Mouse (Mus musculus): ENCODE data around the gene Gpr35. TPM values are rescaled to one million over a fixed set of nuclear protein-coding genes. Genes with fewer than 3 reads are reported as not detected.

Gpr35 gene
- polyA plus RNA-seq, 1 experiment from 2014 or later: 0.50 TPM

DNA sequence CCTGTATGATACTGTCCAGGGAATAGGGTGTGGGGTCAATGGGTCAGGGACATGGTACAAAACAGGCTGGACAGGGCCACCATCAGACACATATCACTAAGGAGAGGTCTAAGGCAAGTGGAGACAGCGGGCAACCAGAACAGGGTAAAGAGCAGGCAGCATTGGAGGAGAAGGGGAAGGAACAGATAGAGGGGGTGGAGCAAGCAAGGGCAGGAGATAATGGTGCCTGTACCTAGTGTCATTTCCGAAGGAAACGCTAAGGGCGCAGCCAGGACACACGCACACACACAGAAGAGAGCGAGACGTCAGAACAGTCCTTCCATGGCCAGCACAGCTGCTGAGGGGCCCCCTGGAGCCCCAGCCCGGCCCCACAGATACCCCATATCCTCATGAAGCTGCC lies 75.9 kb downstream of the Gpr35 start:
- no peaks in the 10 kb centered on the region for H3K4me1 ChIP-seq (ENCODE audit: insufficient read depth)
- ATAC-seq (ENCODE audit: insufficient read depth) (no peak), DNase-seq (no peak)
- H3K9ac ChIP-seq: no peak overlapping the region
- 81% methylated on average over 8 of the region's 8 CpGs for WGBS
- no peak overlapping the region for H3K4me3 ChIP-seq (ENCODE audit: low read depth, low read length)
- H3K27me3 ChIP-seq (ENCODE audit: insufficient read depth, low read length): no peaks in the 10 kb centered on the region
- no peak overlapping the region for H3K27ac ChIP-seq (ENCODE audit: low read depth)
- TF ChIP-seq CTCF (IDR thresholded peaks at IDR 0.05; ENCODE audit: low read depth): no peak
- no peaks in the 10 kb centered on the region for H3K9me3 ChIP-seq (ENCODE audit: low read depth, low read length)
- no peaks in the 10 kb centered on the region for H3K36me3 ChIP-seq (ENCODE audit: insufficient read depth)
- no peak overlapping the region for H3K4me2 ChIP-seq

DNA sequence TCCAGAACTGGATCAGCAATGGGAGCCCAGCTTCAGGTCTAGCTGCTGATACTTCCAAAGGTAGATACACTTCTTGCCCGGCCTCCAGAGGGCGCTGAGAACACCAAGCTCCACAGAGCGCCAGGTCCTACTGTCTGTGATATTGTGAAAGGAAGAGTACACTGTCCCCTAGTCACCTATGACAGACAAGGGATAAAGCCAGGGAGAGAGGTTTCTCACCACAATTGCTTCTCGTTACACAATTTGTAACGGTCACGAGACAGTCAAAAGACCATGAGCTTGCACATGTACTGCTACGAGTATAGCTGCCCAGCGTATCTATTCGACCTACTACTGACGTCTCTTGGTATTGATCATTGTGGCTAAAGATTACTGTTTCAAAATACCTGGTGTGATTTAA lies 78.7 kb downstream of the Gpr35 start:
- no peak; the same call in 1 of the 2 replicates for TF ChIP-seq CTCF (IDR thresholded peaks at IDR 0.05; ENCODE audit: low read depth)
- ATAC-seq (ENCODE audit: insufficient read depth) (no peak), DNase-seq (no peak)
- no peaks in the 10 kb centered on the region for H3K4me1 ChIP-seq (ENCODE audit: insufficient read depth)
- H3K9me3 ChIP-seq (ENCODE audit: low read depth, low read length): no peaks in the 10 kb centered on the region
- no peak overlapping the region for H3K27ac ChIP-seq (ENCODE audit: low read depth)
- no peaks in the 10 kb centered on the region for H3K27me3 ChIP-seq (ENCODE audit: insufficient read depth, low read length)
- H3K9ac ChIP-seq: no peak overlapping the region
- H3K4me3 ChIP-seq (ENCODE audit: low read depth, low read length): no peak overlapping the region
- no peaks in the 10 kb centered on the region for H3K36me3 ChIP-seq (ENCODE audit: insufficient read depth)
- no peak overlapping the region for H3K4me2 ChIP-seq
- WGBS: 90% methylated on average over 10 of the region's 10 CpGs

DNA sequence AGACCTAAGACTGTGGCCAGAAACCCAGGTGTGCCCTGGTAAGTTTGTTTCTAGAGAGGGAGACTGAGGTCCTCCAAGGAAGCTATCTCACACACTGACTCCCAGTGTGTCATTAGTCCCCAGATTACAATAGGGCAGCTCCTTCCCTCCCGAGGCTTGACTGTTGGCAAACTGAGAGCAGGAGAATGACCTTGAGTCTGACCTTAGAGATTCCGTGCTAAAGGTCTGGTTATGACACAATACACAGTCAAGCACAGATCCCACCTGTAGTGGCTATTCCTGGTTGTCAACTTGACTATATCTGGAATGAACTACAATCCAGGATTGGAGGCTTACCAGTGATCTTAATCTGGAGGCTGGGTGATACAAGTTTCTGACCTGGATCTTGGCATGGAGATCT lies 79.4 kb downstream of the Gpr35 start:
- ATAC-seq (ENCODE audit: insufficient read depth): no peak
- 57% methylated on average over 2 of the region's 2 CpGs for WGBS

DNA sequence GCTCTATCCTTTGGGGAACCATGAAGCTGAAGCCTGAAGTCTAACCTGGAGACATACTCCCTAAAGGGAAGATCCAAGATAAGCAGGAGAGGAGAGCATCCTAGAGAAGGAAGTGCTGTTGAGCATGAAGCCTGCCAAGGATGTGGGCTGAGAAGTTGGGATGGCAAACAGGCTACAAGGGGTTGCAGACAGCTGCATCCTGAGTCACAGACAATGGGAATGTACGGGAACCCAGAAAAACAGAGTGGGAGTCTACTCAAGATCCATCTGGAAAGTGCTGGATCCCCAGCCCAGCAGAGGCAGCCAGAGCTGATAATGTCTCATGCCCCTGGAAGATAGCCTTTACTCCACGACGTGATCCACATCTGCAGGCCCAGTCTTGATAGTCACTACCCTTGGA lies 80.5 kb downstream of the Gpr35 start:
- 73% methylated on average over 3 of the region's 3 CpGs for WGBS
- no peak for TF ChIP-seq CTCF (IDR thresholded peaks at IDR 0.05; ENCODE audit: low read depth)
- no peak overlapping the region for H3K4me2 ChIP-seq
- no peaks in the 10 kb centered on the region for H3K4me1 ChIP-seq (ENCODE audit: insufficient read depth)
- H3K4me3 ChIP-seq (ENCODE audit: low read depth, low read length): no peak overlapping the region
- no peaks in the 10 kb centered on the region for H3K27me3 ChIP-seq (ENCODE audit: insufficient read depth, low read length)
- H3K9me3 ChIP-seq (ENCODE audit: low read depth, low read length): no peaks in the 10 kb centered on the region
- ATAC-seq (ENCODE audit: insufficient read depth) (no peak), DNase-seq (no peak)
- H3K27ac ChIP-seq (ENCODE audit: low read depth): no peak overlapping the region
- no peaks in the 10 kb centered on the region for H3K36me3 ChIP-seq (ENCODE audit: insufficient read depth)
- no peak overlapping the region for H3K9ac ChIP-seq

More for the DNA sequence above, 79.4 kb downstream of the Gpr35 start:
- Histone ChIP-seq H3K4me3 (ENCODE audit: low read depth, low read length) (no peak overlapping the region), H3K36me3 (ENCODE audit: insufficient read depth) (no peaks in the 10 kb centered on the region), H3K9me3 (ENCODE audit: low read depth, low read length) (no peaks in the 10 kb centered on the region), H3K27me3 (ENCODE audit: insufficient read depth, low read length) (no peaks in the 10 kb centered on the region), H3K4me2 (no peak overlapping the region), H3K27ac (ENCODE audit: low read depth) (no peak overlapping the region), H3K4me1 (ENCODE audit: insufficient read depth) (no peaks in the 10 kb centered on the region), H3K9ac (no peak overlapping the region)
- TF ChIP-seq CTCF (IDR thresholded peaks at IDR 0.05; ENCODE audit: low read depth): no peak
- DNase-seq: no peak

DNA sequence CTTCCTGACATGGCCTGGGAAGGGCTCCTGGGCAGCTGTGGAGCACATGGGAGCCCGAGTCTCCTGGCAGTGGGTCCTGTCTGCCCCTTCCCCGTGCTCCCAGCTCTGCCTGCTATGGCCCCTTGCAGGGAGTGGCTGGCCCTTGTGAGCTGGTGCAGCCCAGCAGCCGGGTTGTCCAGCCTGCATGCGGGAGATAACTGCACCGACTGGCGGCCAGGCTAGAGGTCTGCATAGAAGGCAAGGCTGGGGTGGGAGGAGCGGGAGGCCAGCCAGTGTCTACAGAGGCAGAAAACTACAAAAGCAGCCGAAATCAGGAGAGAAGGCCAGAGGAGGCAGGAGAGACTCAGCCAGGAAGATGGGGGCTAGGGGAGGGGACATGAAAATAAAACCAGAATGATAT lies 83.3 kb downstream of the Gpr35 start:
- Histone ChIP-seq H3K27ac (ENCODE audit: low read depth) (no peak overlapping the region), H3K36me3 (ENCODE audit: insufficient read depth) (no peaks in the 10 kb centered on the region), H3K4me2 (no peak overlapping the region), H3K4me1 (ENCODE audit: insufficient read depth) (no peaks in the 10 kb centered on the region), H3K4me3 (ENCODE audit: low read depth, low read length) (no peak overlapping the region), H3K9ac (no peak overlapping the region), H3K9me3 (ENCODE audit: low read depth, low read length) (no peaks in the 10 kb centered on the region), H3K27me3 (ENCODE audit: insufficient read depth, low read length) (no peaks in the 10 kb centered on the region)
- no peak for TF ChIP-seq CTCF (IDR thresholded peaks at IDR 0.05; ENCODE audit: low read depth)
- ATAC-seq (ENCODE audit: insufficient read depth): no peak
- peak; percentile 4 for DNase-seq
- whole genome bisulfite sequencing: 40% methylated on average over 8 of the region's 8 CpGs

DNA sequence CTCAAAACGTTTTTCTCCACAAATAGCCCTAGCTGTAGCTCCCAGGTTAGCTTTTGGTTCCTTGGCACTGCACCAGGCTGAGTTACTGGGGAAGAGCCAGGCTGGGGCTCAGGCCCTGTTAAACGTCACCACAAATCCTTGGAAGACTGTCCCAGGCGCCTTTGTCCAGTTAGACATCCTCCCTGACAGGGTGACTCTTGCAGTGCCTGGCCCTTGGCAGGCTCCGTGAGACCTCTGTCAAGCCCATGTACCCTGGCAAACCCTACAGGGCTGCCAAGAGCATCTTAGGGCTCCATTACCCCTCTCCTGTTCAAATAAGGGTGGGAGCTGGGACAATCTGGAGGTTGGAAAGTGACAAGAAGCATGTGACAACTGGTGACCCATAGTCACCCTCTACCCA lies 85.3 kb downstream of the Gpr35 start:
- 63% methylated on average over 4 of the region's 4 CpGs for WGBS
- Histone ChIP-seq H3K27me3 (ENCODE audit: insufficient read depth, low read length) (no peaks in the 10 kb centered on the region), H3K4me3 (ENCODE audit: low read depth, low read length) (no peak overlapping the region), H3K4me1 (ENCODE audit: insufficient read depth) (no peaks in the 10 kb centered on the region), H3K36me3 (ENCODE audit: insufficient read depth) (0 out of 2 replicates have a peak, but pooled peaks cover 2% of the 10 kb centered on the region), H3K27ac (ENCODE audit: low read depth) (no peak overlapping the region), H3K9ac (no peak overlapping the region), H3K9me3 (ENCODE audit: low read depth, low read length) (no peaks in the 10 kb centered on the region), H3K4me2 (no peak overlapping the region)
- no peak for TF ChIP-seq CTCF (IDR thresholded peaks at IDR 0.05; ENCODE audit: low read depth)
- ATAC-seq (ENCODE audit: insufficient read depth) (no peak), DNase-seq (no peak)

Other genes starting within 250 kb of the Gpr35 start
- gene Gpc1, start 119.2 kb upstream of the Gpr35 start, polyA plus RNA-seq (2014; fragmentation: Nextera tagmentation; extraction: Ambion mirVana): 36.3 and 42.4 TPM in 2 replicates
- gene Ankmy1, start 48.0 kb upstream of the Gpr35 start, polyA plus RNA-seq (2014; fragmentation: Nextera tagmentation; extraction: Ambion mirVana): 0.20 and 0.41 TPM in 2 replicates
- 6.9 and 8.9 TPM in 2 replicates for gene Dusp28, start 43.9 kb upstream of the Gpr35 start, polyA plus RNA-seq (2014; fragmentation: Nextera tagmentation; extraction: Ambion mirVana)
- 34.8 and 43.3 TPM in 2 replicates for gene Rnpepl1, start 40.1 kb upstream of the Gpr35 start, polyA plus RNA-seq (2014; fragmentation: Nextera tagmentation; extraction: Ambion mirVana)
- 22.2 and 26.8 TPM in 2 replicates for gene Capn10, start 16.5 kb upstream of the Gpr35 start, polyA plus RNA-seq (2014; fragmentation: Nextera tagmentation; extraction: Ambion mirVana)
- not detected in 2 replicates for gene Aqp12, start 55.5 kb downstream of the Gpr35 start, polyA plus RNA-seq (2014; fragmentation: Nextera tagmentation; extraction: Ambion mirVana)
- 8.6 and 11.2 TPM in 2 replicates for gene Kif1a, start 151.1 kb downstream of the Gpr35 start, polyA plus RNA-seq (2014; fragmentation: Nextera tagmentation; extraction: Ambion mirVana)
- gene Agxt, start 184.4 kb downstream of the Gpr35 start, polyA plus RNA-seq (2014; fragmentation: Nextera tagmentation; extraction: Ambion mirVana): 0.27 TPM in 1 of 2 replicates, not detected in the other
- 9.5 TPM in 2 replicates for gene 2310007B03Rik, start 210.1 kb downstream of the Gpr35 start, polyA plus RNA-seq (2014; fragmentation: Nextera tagmentation; extraction: Ambion mirVana)
- 2.8 and 3.7 TPM in 2 replicates for gene Crocc2, start 217.9 kb downstream of the Gpr35 start, polyA plus RNA-seq (2014; fragmentation: Nextera tagmentation; extraction: Ambion mirVana)

All from lung, embryonic 14.5 days (tissue).